Mouse (Mus musculus) thymus, postnatal 14 days (tissue): ENCODE measurements around the gene Fahd1.
A peak's percentile ranks its signal among the peaks of the same experiment; 100 is the strongest.

Experiments used
- DNase-seq: peaks from one replicate; pipeline ENCODE4 v3.0.0; 2021

Gene Fahd1

DNA sequence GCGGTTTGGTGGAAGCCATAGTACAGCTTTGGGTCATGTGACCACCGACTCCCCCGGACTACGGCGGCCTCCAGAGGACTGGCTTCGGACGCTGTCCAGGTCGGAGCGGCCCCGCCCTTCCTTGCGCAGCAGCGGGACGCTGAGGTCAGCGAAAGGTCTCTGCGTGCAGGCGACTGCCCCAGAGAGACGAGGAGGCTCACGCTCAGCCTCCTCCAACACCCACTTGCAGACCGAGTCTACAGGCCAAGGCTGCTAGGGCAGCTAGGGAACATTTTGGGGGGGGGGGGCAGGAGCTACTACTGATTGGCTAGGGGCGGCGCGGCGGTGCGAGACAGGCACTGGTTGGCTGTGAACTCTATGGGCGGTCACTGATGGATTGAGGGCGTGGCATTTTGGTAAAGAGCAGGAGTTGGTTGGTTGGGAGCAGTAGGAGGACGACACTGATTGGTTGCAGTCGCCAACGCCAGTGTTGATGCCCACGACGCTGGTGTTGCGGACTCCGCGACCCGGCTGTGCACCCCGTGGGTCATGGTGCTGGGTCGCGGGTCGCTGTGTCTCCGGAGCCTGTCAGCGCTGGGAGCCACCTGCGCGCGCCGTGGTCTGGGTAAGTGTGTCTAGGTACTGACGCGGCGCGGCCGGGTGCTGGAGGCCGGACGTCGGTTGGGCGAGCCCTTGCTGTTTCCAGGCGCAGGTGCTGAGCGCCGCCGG, at the start of gene Fahd1:
TSS of gene Fahd1 (minus strand) at position 300 of the 708 bp plus-strand sequence.
- peak; percentile 94 for DNase-seq

DNA sequence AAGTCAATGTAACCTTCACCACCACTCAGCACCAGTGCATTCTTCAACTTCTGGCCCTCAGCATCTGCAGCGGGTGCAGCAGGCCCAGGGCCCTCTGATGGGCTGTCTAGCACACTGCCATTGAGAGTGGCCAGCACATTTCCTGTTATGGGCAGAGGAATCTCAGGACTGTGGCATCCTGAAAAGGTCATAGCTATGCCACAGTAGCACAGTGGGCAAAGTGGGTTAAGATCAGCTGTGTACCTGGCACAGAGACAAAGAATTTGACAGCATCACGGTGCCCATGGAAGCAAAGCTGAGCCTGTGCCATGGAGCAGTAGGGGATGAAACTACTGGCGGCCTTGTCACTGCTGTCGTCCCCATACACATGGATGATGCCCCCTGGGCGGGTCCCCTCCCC, 49.0 kb upstream of the Fahd1 start:
- no peak for DNase-seq

DNA sequence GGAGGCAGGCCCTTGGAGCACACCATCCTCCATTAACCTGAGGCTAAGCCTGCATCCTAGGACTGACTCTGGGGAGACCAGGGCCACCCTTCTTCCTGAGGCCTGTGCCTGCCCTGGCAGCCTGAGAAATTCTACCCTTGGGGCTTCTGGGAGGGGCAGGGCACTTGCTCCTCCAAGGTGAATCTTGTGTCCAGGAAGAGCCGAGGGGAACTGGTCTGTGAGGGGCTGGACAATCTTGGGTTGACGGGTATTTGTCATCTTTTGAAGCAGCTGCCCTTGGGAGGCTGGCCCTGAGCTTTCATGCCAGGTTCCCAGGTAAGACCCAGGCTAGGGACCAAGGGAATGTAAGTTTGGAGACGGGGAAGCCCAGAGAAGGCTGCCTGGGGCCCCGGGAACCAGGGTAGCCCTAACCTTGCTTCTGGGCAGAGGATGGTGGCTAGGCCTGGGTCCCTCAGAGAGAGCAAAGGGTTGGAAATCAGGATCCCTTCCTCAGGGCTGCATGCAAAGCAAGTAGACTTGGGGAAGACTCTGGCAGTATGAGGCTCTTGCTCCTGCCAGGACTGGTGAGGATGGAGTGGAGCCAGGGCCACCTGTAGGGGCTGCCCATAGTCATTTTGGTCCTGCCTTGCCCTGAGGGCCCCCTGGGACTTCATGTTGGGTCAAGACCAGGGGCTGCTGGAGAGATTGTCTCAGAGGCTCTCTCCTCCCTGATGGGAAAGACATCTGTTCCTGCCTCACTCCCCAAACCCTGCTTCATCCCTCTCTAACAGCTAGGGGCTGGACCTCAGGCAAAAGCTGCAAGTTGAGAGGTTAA, 48.1 kb upstream of the Fahd1 start:
- no peak for DNase-seq

DNA sequence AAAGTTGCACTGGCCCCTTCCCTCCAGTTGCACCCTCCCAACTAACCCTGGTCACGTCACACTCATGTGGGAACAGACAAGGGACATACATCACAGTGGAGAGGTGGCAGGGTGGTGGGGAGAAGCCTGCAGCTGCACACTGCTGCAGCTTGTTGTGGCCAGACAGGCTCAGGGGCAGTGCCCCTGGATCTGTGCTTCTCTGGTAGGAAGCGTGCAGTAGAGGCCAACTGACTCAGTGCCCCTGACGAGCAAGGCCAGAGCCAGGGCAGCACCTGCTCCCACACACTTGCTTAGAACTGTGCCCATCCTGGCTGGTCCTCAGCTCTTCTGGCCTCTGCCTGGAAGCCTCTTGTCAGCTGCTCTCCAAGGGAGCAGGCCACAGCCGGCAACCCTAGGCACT, 47.4 kb upstream of the Fahd1 start:
- no peak for DNase-seq

DNA sequence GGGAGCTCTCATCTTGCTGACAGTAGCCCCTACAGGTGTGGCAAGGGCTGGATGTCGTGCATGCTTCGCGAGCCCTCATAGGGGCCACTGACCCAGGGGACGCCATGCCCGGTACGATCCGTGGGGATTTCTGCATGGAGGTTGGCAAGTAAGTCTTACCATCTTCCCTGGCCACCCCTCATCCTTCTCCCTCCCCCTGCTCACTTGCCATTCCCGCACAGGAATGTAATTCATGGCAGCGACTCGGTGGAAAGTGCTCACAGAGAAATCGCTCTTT, 46.8 kb upstream of the Fahd1 start:
- no peak for DNase-seq

DNA sequence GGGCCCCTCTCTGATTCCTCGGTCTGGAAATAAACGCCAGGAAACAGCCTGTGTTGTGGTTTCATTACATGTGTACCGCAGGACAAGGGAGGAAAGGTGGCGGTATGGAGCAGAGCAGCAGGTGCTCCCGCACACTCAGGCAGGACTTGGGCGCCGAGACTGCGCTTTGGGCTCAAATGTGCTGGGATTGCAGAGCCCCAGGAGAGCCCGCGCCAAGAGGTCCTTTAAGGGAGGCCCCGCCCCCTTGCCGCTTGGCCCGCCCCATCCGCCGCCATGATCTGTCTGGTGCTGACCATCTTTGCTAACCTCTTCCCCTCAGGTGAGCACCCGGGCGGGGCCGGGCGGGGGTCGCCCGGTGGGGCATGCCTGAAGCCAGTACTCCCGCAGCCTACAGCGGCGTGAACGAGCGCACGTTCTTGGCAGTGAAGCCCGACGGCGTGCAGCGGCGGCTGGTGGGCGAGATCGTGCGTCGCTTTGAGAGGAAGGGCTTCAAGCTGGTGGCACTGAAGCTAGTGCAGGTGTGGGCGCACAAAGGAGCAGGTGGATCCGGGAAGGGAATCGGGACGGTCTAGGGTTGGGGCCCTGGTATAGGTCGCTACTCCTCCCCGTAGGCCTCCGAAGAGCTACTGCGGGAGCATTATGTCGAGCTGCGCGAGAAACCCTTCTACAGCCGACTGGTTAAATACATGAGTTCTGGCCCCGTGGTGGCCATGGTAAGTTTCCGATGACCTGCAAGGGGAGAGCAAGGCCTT, 46.3 kb upstream of the Fahd1 start, which contains the start of gene Nme3:
TSS of gene Nme3 (plus strand) at position 260 of the 752 bp plus-strand sequence.
- DNase-seq, result peak; percentile 81

DNA sequence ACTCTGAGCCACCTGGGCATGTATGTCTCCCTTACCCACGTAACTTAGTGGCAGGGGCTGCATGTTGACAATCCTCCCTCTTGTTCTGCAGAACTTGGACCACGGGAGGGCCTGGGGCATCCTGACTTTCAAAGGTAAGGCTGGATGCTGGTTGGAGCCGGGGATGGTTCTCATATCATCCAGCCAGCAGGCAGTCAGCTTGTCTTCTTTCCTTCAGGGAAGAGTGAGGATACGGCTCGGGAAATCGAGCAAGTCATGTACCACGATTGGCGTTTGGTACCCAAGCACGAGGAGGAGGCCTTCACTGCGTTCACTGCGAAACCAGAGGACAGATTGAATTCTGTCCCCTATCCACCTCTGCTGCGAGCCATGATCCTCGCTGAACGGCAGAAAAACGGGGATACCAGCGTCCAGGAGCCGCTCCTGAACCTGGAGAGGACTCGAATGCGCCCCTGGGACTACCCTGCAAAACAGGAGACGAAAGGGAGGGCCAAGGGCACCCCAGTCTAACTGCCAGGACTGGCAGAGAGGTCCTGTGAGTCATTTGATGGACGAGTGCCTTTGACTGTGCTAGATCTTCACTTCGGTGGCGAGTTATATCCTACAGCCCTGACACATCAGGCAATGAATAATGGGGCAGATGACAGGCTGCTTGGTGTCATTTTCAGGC, 45.5 kb upstream of the Fahd1 start:
- peak; percentile 31 for DNase-seq

DNA sequence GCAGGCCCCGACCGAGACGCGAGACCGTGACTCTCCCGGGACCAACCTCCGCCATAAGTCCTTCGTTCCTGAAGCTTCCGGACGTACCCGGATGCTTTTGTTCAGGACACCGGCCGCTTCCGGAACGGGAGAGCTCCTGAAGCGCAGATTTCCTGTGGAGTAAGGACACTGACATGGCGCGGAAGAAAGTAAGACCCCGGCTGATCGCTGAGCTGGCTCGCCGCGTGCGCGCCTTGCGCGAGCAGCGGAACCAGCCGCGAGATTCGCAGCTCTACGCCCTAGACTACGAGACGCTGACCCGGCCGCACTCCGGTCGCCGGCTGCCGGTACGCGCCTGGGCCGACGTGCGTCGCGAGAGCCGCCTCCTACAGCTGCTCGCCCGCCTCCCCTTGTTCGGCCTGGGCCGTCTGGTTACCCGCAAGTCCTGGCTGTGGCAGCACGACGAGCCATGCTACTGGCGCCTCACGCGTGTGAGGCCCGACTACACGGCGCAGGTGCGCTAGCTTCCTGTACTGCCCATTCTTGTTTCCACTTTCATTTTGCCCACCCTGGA, 44.9 kb upstream of the Fahd1 start, which contains the start of the genes Eme2 and Mrps34:
TSS of gene Eme2 (minus strand) at position 93 of the 553 bp plus-strand sequence.
TSS of gene Mrps34 (plus strand) at position 122 of the 553 bp plus-strand sequence.
- peak; percentile 78 for DNase-seq

DNA sequence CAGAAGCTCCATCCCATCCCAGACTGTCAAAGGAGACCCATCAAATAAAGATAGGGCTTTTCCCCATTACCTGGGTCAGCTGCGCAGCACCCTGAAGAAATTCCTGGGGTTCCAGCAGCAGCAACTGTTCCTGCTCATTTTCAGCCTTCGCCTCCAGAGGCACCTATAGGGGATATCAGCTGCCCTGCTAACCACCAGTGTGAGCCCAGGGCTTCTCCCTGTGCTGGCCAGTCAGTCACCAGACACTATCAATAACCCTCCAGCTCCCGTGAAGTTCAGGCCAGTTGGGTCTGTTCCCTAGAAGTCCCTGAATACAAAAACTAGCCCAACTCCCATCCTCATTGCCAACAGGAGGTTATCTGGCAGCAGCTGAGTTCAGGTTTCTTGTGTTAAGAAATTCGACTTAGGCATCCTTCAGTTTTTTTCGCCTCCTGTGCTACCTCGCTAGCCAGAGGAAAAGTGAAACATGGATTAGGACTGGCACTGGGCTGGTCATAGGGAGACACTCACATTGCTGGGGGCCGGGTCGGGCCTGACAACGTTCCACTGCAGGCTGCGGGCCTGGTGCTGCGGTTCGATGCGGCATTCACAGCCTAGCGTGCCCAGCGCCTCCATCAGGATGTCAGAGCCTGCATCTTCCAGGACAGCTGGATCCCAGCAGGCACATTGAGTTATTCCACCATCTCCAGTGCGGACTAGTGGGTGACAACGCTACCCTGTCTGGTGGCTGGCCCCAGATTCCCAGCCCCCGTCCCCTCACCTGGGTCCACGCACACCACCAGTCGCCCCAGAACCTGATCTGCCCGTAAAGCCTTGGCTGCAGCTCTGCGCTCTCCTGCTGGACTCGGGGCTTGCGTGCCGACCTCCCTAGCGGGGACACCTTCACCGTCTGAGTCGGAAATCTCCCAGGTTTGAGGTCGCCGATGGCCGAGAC, 44.2 kb upstream of the Fahd1 start:
- no peak for DNase-seq

DNA sequence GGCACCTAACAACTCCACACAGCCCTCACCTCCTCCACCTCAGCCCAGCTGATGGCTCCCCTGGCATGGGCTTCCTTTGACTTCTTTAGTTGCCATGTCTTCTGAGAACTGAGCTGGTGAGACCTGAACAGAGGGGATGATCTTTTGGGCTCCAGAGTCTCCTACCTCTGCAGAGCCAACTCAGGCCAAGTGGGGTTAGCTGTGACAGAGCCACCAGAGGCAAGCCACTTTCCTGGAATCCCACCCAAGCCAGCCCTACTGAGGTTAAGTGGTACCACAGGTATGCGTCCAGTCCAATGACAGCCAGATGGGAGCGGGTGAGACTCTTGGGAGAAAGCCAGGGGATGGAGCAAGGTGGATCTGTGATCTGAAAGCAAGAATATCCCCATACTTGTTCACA, 43.1 kb upstream of the Fahd1 start:
- no peak for DNase-seq

DNA sequence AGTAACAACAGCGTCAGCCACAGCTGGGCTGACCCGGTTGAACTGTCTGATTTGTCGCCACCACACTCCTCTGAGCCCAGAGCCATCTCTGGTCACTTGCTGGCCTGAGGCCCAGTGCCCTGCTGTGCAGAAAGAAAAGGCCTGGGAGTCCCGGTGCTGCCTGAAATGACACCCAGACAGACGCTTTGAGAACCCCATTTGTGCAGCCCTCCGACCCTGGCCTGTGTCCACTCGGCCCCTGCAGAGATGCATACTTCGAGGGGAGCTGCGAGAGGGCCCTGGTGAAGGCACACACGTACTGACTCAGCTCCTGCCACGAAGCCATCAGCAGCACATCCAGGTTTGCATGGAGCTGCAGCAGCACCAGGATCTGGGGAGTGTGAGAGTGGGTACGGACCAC, 42.6 kb upstream of the Fahd1 start:
- DNase-seq, result no peak

DNA sequence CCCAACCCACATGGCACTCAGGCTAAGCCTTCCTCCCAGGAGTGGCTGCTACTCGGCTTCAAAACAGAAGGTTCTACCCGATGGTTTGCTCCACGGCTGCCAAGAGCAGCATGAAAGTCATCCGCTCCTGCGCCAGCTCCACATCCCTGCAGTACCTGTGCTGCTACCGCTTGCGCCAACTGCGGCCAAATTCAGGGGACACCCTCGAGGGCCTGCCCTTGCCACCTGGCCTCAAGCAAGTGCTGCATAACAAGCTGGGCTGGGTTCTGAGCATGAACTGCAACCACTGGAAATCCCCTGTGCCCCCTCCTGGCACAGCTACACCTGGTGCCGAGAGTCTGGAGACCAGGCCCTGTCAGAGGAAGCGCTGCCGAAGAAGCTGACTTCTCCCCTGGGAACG, 41.2 kb upstream of the Fahd1 start:
- no peak for DNase-seq

DNA sequence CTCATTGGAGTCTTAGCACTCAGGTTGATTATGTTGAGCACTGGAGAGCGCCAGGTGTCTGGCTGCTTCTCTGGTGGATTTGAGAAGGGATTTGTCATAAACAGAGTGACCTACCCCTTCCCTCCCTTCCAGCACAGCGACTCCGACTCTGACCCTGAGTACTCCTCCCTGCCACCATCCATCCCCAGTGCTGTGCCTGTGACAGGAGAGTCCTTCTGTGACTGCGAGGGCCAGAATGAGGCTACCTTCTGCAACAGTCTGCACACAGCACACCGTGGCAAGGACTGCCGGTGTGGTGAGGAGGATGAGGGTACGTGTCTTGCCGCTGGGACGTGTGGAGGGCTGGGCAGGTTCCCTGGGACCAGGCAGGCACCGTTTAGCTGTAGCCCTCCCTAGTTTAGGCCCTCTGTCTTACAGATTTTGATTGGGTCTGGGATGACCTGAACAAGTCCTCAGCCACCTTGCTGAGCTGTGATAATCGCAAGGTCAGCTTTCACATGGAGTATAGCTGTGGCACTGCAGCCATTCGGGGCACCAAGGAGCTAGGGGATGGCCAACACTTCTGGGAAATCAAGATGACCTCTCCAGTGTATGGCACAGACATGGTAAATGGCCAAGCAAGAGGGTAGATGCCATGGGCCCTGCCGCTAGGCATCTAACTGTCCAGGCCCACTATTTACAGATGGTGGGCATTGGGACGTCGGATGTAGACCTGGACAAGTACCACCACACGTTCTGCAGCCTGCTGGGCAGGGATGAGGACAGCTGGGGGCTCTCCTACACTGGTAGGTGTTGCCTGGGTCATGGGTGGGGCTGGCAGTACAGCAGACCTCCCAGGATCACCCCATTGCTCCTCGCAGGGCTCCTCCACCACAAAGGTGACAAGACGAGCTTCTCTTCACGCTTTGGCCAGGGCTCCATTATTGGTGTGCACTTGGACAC, 40.3 kb upstream of the Fahd1 start:
- no peak for DNase-seq

DNA sequence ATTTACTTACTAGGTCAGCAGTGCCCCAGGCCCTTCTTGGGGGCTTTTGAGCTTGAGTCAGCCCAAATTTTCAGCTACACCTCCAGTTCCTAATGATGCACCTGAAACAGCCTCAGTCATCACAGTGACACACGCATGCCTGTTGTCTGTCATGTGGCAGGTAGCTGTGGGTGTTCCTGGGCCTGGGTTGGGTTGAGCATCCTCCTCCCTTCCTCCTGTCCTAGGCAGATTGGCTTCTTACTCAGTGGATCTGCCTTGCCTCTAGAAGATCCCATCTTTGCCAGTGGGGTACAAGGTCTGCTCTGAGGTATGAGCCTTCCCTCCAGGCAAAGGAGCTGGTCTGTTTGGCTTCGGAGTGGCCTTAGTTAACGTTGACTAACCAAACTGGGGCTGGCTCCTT, 38.7 kb upstream of the Fahd1 start:
- DNase-seq, result no peak

DNA sequence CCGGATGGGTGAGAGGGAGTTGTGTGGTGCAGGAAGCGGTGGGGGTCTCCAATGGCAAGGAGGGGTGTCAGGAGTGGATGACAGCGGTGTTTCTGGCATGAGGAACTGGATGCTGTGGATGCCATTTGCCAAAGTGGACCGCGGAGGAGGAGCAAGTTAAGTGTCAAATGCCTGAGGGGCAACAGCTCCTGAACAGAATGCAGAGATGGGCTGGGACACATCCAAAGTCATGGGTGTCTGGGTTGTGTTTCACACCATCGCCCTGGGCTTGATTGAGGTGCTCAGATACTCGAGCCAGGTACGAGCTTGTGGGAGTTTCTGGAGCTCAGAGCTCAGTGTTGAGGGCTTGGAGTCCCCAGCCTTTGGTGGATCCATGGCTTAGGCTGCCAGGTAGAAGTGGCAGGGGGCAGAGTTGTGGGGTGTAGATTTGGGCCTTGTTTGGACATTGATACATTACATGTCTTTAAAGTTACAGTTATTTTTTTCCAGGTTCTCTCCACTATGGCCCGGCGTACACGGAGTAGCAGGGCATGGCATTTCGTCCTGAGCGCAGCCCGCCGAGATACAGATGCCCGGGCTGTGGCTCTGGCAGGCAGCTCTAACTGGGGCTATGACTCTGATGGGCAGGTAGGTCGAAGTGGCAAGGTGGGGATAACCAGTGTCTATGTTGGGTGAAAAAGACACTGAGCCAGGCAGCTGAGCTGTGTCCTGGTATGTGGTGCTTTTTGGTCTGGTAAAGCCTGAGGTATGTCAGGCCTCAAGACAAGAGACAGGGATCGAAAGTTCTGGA, 37.3 kb upstream of the Fahd1 start:
- peak; percentile 40 for DNase-seq

DNA sequence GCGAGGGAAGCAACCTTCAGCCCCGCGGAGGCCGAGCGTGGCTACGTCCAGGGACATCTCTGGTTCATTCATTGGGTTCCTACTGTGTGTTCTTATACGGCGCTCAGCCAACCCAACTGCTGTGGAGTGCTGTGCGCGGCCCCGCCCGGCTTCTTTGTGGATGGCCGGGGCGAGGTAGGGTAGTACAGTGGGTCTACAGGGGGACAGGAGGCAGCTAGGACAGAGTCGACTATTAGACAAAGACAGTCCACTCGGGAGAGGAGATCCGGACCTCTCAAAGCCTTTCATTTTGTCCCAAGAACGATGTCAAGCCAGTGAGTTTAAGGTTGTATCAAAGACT, 36.7 kb upstream of the Fahd1 start:
- DNase-seq, result no peak

DNA sequence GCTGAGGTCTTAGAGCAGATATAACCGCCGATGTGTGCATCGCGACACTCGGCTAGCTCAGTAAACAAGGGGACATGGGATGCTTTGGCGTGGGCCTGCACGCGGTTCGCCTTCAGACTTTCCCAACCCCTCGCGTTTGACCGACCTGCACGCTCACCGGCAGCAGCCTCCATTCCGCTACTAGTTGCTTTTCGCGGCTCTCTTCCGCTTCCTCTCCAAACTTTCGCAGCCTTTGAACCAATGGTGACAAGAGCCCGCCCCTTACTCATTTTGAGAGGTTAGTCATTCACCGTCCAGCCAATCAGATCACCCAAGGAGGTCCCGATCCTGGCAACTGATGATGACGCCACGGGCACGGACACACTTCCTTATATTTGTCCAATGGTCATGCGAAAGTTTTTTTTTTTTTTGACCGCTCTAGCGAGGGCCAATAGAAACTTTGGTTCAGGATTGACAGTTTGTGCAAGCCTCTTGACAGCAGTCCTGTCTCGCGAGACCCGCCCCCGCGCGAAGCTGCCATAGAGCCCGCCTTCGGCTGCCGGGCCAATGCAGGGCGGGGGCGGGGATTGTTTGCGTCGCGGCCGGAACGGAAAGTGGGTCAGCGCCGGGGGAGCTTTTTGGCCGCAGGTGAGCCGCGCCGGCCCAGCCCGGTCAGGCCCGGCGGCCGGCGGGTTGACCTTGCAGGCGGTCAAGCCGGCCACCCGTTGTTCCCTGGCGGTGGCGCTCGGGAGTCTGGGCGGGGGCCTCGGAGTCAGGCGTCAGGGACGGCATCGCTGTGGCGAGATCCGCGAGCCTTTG, 36.2 kb upstream of the Fahd1 start, which contains the start of the genes Nubp2 and Spsb3:
TSS of gene Nubp2 (minus strand) at position 216 of the 798 bp plus-strand sequence.
TSS of gene Spsb3 (plus strand) at position 510 of the 798 bp plus-strand sequence.
- peak; percentile 98 for DNase-seq

DNA sequence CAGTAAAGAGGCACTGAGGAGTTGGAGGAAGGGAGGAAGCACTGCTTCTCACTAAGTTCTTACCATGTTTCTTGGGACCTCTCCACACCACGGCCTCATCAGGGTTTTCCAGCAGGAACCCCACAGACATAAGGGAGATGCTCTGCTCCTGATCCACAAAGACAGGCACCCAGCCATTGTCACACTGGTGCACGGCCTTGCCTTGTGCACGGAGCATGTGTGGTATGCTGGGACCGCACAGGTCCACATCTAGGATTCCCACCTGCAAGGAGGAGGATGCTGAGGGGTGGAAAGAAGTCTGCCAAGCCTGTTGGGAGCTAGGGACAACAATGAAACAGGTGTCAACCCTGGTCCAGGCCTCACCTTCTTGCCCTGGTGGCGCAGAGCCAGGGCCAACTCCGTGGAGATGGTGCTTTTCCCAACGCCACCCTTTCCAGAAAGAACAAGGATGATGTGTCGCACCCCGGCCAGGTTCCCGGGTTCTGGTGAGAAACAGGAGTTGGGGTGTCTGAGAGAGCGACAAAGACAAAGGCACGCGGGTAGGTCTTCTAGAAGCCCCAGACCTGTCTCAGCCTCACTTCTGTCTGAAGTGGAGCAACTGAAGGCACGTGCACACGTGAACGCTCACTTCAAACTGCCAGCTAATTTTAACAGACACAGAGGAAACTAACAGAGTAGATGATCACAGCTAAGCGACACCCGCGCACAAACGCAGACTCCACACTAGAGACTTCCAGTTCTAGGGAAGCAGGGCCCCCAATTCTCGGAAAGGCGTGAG, 35.4 kb upstream of the Fahd1 start:
- DNase-seq, result no peak
